Mouse (Mus musculus): Measurements from ENCODE around the gene Deaf1. TPM values are rescaled to one million over a fixed set of nuclear protein-coding genes. Genes with fewer than 3 reads are reported as not detected.

The Deaf1 gene
- polyA plus RNA-seq, 1 experiment, result 49.3 TPM

- DNase-seq, result no peak
- no peak overlapping the region for H3K4me3 ChIP-seq (replicated peaks; ENCODE audit: insufficient read depth, low read depth, low read length)
- WGBS, result 88% methylated on average over 6 of the region's 6 CpGs
- TF ChIP-seq CTCF (IDR thresholded peaks at IDR 0.05; ENCODE audit: borderline replicate concordance, insufficient read depth, low read depth, low read length) (no peak), POLR2A (IDR thresholded peaks at IDR 0.05; ENCODE audit: borderline replicate concordance, insufficient read depth, low read length) (no peak)
- H3K27me3 ChIP-seq (ENCODE audit: control insufficient read depth, insufficient read depth, low read length), result no peaks in the 10 kb centered on the region
- H3K27ac ChIP-seq (ENCODE audit: insufficient read depth, low read length), result no peak overlapping the region
- peaks cover 13% of the 10 kb centered on the region for H3K4me1 ChIP-seq (ENCODE audit: control insufficient read depth, insufficient read depth, low read length)
Measured at GRCm38 (mm10) chr7:141351061-141351460, 23.6 kb upstream of the Deaf1 start.

DNA sequence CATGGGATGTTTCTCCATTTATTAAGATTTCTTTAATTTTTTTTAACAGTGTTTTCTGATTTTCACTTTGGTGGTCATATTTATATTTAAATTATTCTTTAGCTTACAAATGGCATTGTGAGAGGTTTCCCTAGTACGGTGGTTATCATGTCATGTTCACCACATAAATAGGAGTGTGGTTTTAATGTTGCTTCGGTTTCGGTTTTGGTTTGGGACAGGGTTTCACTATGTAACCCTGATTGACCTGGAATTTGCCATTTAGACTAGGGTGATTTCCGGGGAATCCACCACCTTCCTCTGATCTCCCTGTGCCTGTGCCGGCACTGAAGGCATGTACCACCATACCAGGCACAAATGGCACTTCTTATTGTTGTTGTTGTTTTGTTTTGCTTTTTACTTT lies 17.3 kb upstream of the Deaf1 start:
- Histone ChIP-seq H3K4me1 (ENCODE audit: control insufficient read depth, insufficient read depth, low read length) (no peaks in the 10 kb centered on the region), H3K27ac (ENCODE audit: insufficient read depth, low read length) (no peak overlapping the region), H3K27me3 (ENCODE audit: control insufficient read depth, insufficient read depth, low read length) (no peaks in the 10 kb centered on the region), H3K4me3 (replicated peaks; ENCODE audit: insufficient read depth, low read depth, low read length) (no peak overlapping the region)
- TF ChIP-seq POLR2A (IDR thresholded peaks at IDR 0.05; ENCODE audit: borderline replicate concordance, insufficient read depth, low read length), result no peak
- TF ChIP-seq CTCF (IDR thresholded peaks at IDR 0.05; ENCODE audit: borderline replicate concordance, insufficient read depth, low read depth, low read length), result no peak
- no peak for DNase-seq
- WGBS, result 93% methylated on average over 5 of the region's 5 CpGs

DNA sequence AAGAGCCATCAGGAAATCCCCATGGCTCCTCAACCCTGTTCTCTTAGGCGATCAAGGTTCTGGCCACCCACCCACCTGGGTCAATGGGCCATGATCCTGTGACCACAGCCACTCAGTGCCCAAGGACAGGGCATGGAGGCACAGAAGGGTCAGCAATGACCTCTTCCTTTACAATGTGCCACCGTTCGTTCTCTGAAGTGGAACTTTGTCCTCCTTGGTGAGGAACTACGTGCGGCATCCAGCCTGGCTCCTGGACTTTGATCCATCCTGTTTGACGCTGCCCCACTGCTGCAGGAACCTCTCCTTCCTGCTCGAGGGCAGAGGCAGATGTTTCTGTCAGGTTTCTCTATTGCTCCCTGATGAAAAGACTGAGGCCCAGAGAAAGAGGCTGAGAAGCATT lies 16.2 kb upstream of the Deaf1 start:
- H3K27ac ChIP-seq (ENCODE audit: insufficient read depth, low read length), result no peak overlapping the region
- no peaks in the 10 kb centered on the region for H3K27me3 ChIP-seq (ENCODE audit: control insufficient read depth, insufficient read depth, low read length)
- WGBS, result 80% methylated on average over 7 of the region's 7 CpGs
- no peak for TF ChIP-seq POLR2A (IDR thresholded peaks at IDR 0.05; ENCODE audit: borderline replicate concordance, insufficient read depth, low read length)
- no peak for TF ChIP-seq CTCF (IDR thresholded peaks at IDR 0.05; ENCODE audit: borderline replicate concordance, insufficient read depth, low read depth, low read length)
- DNase-seq, result no peak
- no peaks in the 10 kb centered on the region for H3K4me1 ChIP-seq (ENCODE audit: control insufficient read depth, insufficient read depth, low read length)
- no peak overlapping the region for H3K4me3 ChIP-seq (replicated peaks; ENCODE audit: insufficient read depth, low read depth, low read length)

DNA sequence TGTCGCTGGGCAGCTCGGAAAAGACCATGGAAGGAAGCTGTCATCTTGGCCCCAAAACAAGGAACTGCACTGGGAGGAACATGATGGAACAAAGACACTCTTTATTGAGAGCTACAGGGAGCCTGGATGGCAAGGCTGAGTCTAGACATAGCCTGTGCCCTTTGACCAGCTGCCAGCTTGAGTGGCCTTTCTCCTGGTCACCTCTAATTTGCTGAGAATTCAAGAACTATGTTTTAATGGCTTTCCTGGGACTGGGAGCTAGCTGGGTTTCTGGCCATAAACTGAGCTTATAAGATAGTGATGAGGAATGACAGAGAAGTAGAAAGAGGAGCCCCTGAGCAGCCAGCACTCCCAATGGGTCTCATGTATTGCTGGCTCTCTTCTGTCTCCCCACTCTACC lies 15.7 kb upstream of the Deaf1 start:
- Histone ChIP-seq H3K4me1 (ENCODE audit: control insufficient read depth, insufficient read depth, low read length) (no peaks in the 10 kb centered on the region), H3K27ac (ENCODE audit: insufficient read depth, low read length) (no peak overlapping the region), H3K4me3 (replicated peaks; ENCODE audit: insufficient read depth, low read depth, low read length) (no peak overlapping the region), H3K27me3 (ENCODE audit: control insufficient read depth, insufficient read depth, low read length) (no peaks in the 10 kb centered on the region)
- no peak for DNase-seq
- WGBS, result 13% methylated on average over 2 of the region's 2 CpGs
- TF ChIP-seq CTCF (IDR thresholded peaks at IDR 0.05; ENCODE audit: borderline replicate concordance, insufficient read depth, low read depth, low read length) (no peak), POLR2A (IDR thresholded peaks at IDR 0.05; ENCODE audit: borderline replicate concordance, insufficient read depth, low read length) (no peak)

- no peak for TF ChIP-seq CTCF (IDR thresholded peaks at IDR 0.05; ENCODE audit: borderline replicate concordance, insufficient read depth, low read depth, low read length)
- no peak for TF ChIP-seq POLR2A (IDR thresholded peaks at IDR 0.05; ENCODE audit: borderline replicate concordance, insufficient read depth, low read length)
- Histone ChIP-seq H3K4me1 (ENCODE audit: control insufficient read depth, insufficient read depth, low read length) (no peaks in the 10 kb centered on the region), H3K27ac (ENCODE audit: insufficient read depth, low read length) (no peak overlapping the region), H3K27me3 (ENCODE audit: control insufficient read depth, insufficient read depth, low read length) (no peaks in the 10 kb centered on the region), H3K4me3 (replicated peaks; ENCODE audit: insufficient read depth, low read depth, low read length) (no peak overlapping the region)
- WGBS, result 78% methylated on average over 10 of the region's 10 CpGs
- DNase-seq, result no peak
Measured at GRCm38 (mm10) chr7:141341689-141342226, 14.3 kb upstream of the Deaf1 start.

DNA sequence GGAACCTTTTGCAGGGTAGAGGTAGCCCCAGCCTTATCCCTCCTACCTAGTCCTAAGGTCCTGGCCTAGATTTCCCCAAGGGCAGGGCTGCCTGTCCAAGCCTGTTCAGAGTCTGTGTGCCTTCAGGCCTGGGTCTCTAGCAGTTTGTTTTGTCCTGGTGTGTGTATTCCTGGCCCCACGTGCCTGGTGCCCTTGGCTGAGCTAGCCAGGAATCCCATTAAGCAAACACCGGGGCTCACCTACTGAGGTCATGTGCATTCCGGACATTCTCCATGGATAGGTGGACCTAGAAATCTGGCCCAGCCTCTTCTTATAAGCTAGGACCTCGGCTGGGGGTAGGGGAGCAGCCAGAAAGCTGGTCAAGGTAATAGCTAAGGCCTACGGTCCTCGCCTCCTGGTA lies 13.0 kb upstream of the Deaf1 start:
- WGBS, result 91% methylated on average over 6 of the region's 6 CpGs
- Histone ChIP-seq H3K4me1 (ENCODE audit: control insufficient read depth, insufficient read depth, low read length) (peaks cover 9% of the 10 kb centered on the region), H3K4me3 (replicated peaks; ENCODE audit: insufficient read depth, low read depth, low read length) (no peak overlapping the region), H3K27me3 (ENCODE audit: control insufficient read depth, insufficient read depth, low read length) (no peaks in the 10 kb centered on the region), H3K27ac (ENCODE audit: insufficient read depth, low read length) (no peak overlapping the region)
- TF ChIP-seq CTCF (IDR thresholded peaks at IDR 0.05; ENCODE audit: borderline replicate concordance, insufficient read depth, low read depth, low read length) (no peak), POLR2A (IDR thresholded peaks at IDR 0.05; ENCODE audit: borderline replicate concordance, insufficient read depth, low read length) (no peak)
- DNase-seq, result no peak

DNA sequence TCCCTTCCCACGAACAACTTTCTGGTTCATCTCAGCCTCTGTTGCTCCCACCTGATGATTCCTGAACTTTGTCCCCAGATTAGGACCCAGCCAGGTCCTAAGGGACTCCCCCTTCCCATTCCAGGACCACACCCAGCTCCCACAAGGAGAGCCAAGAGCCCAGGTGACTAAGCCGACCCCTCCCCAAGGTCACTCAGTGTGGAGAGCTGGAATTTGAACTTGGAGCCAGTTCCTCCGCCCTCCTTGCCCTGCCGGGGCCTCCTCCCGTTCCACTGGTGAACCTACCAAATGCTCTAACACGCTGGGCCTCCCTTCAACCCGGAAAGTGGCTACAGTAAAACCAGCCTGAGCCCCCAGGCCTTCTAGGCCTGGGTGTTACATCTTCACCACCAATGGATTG lies 12.5 kb upstream of the Deaf1 start:
- 88% methylated on average over 7 of the region's 7 CpGs for WGBS
- Histone ChIP-seq H3K4me1 (ENCODE audit: control insufficient read depth, insufficient read depth, low read length) (peaks cover 12% of the 10 kb centered on the region), H3K27ac (ENCODE audit: insufficient read depth, low read length) (no peak overlapping the region), H3K4me3 (replicated peaks; ENCODE audit: insufficient read depth, low read depth, low read length) (no peak overlapping the region), H3K27me3 (ENCODE audit: control insufficient read depth, insufficient read depth, low read length) (no peaks in the 10 kb centered on the region)
- no peak for DNase-seq
- no peak for TF ChIP-seq CTCF (IDR thresholded peaks at IDR 0.05; ENCODE audit: borderline replicate concordance, insufficient read depth, low read depth, low read length)
- TF ChIP-seq POLR2A (IDR thresholded peaks at IDR 0.05; ENCODE audit: borderline replicate concordance, insufficient read depth, low read length), result no peak

DNA sequence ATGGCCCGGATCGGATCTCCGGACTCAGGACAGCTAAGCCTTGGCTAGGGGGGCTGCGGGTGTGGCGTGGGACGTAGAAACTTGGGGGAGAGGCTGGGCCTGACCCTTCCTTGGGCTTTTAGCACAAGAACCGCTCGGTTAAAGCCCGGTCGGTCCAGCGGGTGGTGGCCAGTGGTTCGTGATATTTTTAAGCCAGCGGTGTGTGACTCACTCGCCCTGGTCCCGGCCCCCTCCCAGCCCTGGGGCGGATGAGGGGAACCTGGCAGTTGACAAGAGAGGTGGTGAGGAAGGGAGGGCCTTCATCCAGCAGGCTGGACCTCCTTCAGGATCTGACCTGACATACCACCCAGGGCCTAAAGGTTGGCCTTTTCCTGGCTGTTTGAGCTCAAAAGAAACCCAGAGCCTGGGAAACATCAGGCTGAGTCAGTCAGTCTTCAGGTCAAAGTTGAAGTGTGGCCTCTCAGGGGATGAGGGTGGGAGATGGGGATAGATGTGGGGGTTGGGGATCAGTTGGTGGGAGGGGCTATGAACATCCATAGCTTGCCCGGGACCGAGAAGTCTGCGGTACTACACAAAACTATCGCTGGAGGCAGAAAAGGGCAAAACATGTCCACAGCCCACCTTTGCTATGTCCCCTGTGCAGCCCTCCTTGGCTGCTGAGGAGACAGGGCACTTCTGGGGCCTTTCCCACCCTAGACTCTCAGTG lies 11.9 kb upstream of the Deaf1 start:
- 62% methylated on average over 20 of the region's 20 CpGs for WGBS
- peaks cover 19% of the 10 kb centered on the region for H3K4me1 ChIP-seq (ENCODE audit: control insufficient read depth, insufficient read depth, low read length)
- DNase-seq, result no peak
- TF ChIP-seq POLR2A (IDR thresholded peaks at IDR 0.05; ENCODE audit: borderline replicate concordance, insufficient read depth, low read length) (no peak), CTCF (IDR thresholded peaks at IDR 0.05; ENCODE audit: borderline replicate concordance, insufficient read depth, low read depth, low read length) (no peak)
- H3K4me3 ChIP-seq (replicated peaks; ENCODE audit: insufficient read depth, low read depth, low read length), result no peak overlapping the region
- H3K27ac ChIP-seq (ENCODE audit: insufficient read depth, low read length), result no peak overlapping the region
- no peaks in the 10 kb centered on the region for H3K27me3 ChIP-seq (ENCODE audit: control insufficient read depth, insufficient read depth, low read length)
